Mouse (Mus musculus): ENCODE results near the gene Dus1l. TPM values are rescaled to one million over a fixed set of nuclear protein-coding genes. Genes with fewer than 3 reads are reported as not detected.

Dus1l gene
- 184 and 189 TPM in 2 replicates for polyA plus RNA-seq (2012)

DNA sequence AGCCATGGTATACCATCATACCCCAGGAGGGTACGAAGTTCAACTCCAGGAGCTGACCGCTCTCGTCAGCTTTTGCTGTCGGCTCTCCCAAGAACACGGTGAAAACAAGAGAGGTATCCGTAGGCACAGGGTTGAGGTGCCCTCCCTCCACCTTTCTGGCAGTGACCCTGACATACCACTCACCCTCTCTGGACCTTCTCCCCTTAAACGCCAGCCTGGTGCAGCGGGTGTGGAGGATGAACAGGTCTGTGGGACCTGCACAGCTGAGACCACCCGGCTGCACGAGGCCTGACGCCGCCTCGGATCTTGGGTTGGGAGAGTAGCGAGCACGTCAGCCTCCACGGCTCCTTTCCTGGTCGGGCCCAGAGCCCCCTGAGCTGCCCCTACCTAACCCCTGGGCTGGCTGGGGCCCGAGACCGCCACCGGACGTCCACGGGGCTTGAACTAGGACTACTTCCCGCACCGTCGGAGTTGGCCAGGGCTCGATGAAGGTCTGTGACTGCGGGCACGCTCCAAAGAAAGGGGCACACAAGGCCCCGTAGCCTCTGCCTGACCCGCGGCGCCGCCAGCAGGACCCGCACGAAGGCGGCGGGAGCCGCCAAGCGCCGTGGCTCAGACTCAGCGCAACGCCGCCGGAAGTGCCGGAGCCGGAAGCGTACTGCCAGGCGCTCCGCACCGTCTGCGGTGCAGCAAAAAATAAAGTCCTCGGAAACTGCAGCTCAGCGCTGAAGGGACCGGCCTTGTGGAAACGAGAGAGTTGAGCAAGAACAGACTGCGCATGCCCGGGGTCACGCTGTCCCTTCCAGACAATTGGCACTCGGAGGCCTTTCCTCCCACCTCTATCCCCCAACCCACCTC lies at the start of gene Dus1l:
TSS of gene Dus1l (minus strand) at position 648 of the 858 bp plus-strand sequence.
- TF ChIP-seq GATA1 (IDR thresholded peaks at IDR 0.05; ENCODE audit: low read length): no peak

DNA sequence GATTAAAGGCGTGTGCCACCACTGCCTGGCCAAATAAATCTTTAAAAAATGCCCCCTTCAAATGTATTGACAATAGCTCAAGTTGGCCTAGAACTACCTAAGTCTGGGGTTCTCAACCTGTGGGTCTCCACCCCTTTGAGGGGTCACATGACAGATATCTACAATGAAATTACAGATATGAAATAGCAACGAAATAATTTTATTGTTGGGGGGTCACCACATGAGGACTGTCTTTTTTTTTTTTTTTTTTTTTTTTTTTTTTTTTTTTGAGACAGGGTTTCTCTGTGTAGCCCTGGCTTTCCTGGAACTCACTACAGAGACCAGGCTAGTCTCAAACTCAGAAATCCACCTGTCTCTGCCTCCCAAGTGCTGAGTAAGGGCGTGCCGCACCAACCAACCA lies 48.1 kb upstream of the Dus1l start:
- TF ChIP-seq GATA1 (IDR thresholded peaks at IDR 0.05; ENCODE audit: low read length): no peak

DNA sequence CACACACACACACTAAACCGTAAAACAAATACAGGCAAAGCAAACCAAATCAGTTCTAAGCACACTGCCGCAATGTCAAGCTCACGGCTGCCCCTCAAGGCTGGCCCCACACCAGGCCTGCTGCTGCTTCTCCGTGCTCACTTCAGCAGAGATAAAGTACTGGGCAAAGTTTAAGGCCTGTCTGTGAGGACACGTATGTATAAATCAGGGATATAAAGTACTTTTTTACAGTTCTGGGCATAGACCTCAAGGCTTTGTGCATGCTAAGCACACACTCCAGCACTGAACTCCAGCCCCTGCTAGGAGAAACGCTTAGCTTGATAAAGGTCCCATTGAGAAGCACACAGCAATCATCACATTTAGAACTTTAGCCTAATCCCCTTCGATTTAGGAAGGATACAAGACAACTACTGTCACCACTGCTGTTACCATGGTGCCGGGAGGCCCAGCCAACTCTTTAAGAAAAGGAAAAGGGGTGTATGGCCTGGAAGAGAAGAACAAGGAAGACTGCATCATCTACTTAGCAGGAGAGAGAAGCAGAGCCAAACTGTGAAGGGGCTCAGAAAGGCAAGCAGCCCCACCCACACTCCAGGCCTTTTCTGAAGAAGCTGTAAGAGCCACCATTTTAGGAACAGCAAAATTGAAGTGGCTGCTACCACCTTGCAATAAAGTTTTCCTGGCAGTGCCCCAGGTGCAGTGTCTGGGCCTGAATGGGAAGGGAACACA lies 37.5 kb upstream of the Dus1l start:
- TF ChIP-seq GATA1 (IDR thresholded peaks at IDR 0.05; ENCODE audit: low read length): no peak

DNA sequence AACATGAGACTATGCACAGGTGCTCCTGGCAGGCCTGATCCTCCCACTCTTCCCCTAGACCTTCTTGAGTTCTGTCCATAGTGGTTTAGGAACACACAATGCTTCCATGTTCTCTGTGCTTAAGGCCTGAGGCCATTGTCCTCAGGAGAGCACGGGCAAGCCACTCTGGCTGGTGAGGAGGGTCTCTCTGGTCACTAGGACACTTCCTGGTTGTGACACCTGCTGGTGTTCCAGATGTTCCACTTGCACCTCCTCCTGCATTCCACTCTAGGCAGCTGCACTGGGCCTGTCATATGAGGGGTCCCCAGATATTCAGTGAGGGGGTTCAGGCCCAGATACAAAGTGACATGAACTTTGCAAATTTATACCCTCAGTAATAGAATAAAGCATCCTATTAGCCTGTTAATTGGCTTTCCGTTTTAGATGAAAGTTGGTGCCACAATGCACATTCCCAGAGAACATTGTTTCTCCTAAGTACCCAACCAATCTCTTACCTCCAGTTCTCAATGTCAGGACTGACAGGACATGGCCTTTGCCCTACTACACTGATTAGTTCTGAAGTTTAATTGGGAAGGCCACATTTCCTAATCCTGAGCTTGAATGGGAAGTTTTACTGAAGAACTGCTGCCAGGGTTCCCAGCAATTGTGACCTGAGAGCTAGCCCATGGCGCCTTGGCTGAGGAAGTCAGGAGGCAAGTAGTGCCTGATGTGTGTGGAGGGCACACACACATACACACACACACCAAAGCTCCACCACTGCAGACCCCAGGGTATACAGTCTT lies 35.6 kb upstream of the Dus1l start:
- TF ChIP-seq GATA1 (IDR thresholded peaks at IDR 0.05; ENCODE audit: low read length): no peak

DNA sequence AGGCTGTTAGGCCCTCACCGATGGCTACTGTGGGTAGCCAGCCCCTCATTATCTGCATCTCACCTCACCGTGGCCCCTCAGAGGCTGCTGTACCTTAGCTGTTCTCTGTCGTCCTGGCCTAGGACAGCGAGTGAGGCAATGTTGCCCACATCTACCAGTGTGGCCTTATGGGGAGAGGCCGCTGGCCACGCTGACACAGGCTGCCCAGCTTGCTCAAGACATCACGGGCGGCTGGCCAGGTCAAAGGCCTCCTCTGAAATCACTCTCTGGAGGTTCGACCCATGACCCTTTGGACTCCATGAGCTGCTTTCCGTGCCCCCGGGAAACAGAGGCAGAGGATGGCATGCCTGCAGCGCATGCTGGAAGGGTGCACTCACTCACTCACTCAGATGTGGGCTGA lies 34.5 kb upstream of the Dus1l start:
- TF ChIP-seq GATA1 (IDR thresholded peaks at IDR 0.05; ENCODE audit: low read length): no peak

DNA sequence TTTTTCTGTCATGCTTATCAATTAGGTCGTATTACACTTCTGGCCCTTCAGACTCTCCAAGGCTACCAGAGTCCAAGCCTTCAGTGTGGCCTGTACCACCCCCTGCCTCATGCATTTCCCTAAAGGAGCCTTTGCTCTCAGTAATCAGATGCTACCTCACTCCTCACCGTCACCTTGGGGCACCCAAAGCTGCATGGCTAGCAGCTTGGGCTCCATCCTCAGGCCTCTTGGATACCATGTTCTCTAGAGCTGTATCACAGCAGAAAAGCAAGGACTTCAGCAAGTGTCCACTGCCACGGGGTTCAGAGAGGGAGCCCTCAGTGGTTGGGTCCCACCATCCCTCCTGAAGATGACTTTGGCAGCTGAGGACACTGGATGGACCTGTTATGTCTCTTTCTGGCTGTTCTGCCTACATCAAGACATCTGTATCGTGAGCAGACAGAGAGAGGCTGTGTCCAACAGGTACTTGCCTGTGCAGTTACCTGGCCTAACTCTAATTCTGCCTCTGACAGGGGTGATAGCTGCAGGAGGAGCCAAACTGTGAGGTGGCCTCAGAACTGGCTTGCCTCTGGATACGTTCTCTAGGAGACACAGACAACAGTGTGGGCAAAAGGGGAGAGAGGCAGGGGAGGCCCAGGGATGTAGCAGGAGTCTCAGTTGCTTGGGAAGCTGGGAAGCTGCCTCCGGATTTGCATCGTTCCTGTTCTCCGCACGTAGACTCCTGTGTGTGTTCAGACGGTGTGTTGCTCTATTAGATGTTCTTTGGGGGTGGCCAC lies 33.7 kb upstream of the Dus1l start:
- no peak for TF ChIP-seq GATA1 (IDR thresholded peaks at IDR 0.05; ENCODE audit: low read length)

DNA sequence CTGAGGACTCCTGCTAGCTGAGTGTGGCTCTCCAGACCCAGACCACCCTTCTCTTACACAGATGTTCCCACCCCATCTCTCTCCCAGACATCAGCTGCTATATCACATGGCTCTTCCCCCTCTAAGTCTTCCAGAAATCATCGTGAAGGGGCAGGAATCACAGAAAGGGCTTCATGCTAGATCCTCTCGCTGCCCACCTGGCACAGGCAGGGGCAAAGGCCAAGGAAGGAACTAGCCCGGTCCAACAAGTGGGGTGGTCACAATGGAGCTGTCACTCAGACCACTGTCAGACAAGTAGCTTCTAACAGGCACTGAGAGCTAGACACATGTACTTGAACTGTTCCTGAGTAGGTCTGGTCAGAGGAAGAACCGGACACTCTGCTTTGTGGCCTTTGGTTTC lies 32.2 kb upstream of the Dus1l start:
- TF ChIP-seq GATA1 (IDR thresholded peaks at IDR 0.05; ENCODE audit: low read length): no peak

DNA sequence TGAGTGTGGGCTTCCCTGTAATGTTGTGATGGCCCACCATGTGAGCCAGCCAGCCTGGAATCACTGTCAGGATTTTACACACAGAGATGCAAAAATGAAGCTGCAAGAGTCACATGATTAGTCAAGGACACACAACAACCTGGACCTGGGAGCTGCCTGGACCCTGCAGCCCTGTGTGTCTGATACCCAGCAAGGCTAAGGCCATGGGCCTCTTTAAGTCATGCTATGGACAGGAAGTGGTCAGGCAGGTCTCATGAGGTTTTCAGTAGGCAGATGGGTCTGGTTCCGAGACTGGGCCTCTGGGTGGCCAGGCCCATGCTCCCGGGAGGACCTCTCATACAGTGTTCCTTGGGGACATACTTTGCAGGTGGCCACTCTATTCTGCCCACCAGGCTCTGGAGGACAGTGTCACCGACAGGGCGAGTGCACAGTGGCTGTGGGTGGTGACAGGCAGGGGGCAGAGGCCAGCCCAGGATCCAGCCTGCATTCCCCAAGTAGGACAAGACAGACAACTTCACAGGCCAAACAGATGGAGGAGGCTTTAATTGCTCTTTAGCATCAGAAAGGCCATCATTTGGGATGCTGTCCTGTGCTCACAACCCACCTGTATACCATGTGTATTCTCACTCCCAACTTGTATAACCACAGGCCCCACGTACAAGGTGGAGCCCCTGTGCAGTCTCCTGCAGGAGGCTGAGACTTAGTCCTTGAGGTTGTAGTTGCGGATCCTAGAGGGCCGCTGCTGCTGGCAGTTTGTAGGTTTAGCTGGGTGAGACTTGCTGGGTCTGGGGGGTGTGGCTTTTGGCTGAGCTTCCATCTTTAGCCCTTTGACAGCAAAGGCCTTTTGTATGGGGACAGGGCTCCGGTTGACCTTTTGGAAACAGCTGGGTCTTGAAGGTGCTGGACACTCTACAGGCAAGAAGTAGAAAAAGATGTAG lies 30.1 kb upstream of the Dus1l start:
- TF ChIP-seq GATA1 (IDR thresholded peaks at IDR 0.05; ENCODE audit: low read length): no peak

DNA sequence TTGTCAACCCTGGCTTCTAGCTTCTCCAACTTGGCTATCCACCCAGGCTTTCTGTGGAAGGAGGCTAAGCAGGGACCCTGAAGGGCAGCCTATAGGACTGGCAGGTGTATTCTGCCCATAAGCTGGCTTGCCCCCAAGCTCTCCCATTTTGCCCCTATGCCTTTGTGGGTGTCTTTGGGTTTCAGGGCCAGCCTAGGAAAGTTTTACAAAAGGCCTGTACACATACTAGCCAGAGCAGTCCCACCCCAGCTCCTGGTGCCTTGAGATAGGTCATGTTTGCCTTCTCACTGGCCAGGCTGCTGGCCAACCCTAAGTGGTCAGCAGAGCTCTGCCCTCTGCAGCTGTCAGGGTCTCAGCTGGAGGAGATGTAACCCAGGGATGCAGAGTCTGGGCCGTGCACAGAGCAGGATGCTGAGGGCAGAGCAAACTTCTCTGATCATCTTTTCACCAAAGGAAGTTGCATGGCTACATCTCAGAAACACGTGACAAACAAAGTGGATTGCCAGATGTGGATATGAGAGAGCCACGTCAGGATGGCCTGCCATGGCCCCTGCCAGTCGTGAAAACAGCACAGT lies 29.2 kb upstream of the Dus1l start:
- TF ChIP-seq GATA1 (IDR thresholded peaks at IDR 0.05; ENCODE audit: low read length): no peak

DNA sequence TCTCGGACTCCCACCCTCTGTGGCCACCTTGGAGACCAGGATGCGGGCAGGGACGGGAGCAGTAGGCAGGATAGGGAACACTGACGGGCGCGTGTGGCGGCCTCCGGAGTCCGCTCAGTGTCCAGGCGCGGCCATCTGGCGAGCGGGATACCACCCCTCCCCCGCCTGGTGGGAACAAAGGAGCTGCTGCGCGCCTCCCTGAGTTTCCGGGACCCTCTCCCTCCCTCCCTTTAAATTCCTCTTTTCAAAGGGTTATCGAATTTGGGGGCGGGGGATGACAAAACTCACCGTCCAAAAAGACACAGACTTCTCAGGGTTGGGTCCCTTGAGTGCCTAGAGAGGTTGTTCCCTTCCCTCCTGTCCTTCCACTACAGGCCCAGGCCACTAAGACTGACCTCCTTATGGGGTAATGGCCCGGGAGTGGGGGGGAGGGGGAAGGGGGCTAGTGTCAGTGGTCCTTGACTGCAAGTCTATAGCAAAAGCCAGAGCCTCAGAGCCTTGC lies 28.6 kb upstream of the Dus1l start:
- TF ChIP-seq GATA1 (IDR thresholded peaks at IDR 0.05; ENCODE audit: low read length): no peak

DNA sequence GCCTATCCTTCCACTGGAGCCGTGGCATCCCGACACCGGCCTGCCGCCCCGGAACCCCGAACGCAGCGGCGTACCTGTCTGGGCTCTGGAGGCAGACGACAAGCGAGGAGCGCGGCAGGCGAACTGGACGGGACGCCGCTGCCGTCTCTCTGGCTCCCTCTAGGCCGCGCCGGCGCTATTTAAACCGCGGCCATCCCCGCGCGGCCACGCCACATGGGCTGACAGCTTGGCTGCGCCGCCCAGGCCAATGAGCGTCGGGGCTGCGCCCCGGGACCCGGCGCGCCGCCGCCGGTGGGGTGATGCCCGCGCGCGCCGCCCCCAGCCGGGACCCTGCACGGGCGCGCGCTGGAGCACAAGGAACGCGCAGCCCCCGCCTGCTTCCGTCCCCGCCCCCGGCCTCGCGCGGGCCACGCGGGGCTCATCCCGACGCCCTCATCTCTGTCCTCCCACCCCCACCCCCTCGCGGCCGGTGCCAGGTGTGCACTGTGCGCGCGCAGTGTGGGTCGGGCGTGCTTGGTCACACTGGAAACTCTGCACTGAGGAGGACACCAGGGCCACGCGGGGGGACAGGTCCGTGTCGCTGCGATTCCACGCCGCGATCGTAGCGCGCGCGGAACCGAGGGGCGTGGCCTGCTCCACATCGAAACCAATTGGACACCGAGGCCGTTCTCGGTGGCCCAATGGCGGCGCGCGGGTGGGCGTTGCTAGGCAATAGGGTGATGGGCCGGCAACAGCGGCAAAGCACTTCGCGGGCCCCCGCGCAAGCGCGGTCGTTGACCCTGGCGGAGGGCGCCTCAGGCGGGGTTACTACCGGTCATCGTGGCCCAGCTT lies 28.0 kb upstream of the Dus1l start, which contains the start of gene Fasn:
TSS of gene Fasn (minus strand) at position 592 of the 831 bp plus-strand sequence.
- TF ChIP-seq GATA1 (IDR thresholded peaks at IDR 0.05; ENCODE audit: low read length): no peak

DNA sequence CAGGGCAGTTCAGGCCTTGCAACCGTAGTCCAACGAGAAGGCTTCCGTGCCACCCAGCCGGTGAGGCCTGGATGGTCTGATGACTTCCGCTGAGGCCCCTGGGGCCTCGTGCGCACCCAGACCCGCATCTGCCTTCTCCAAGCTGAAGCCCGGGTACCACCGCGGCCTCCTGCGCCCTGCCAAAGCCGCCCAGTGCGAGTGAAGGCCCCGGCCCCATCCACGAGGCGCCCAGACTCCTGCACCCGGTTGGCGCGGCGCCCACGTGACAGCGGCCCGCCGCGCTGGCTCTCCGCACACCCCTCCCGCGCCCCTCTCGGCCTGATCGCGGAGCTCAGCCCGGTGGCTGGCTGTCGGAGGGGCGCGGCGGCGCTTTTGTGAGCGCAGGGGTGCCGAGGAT lies 27.3 kb upstream of the Dus1l start:
- no peak for TF ChIP-seq GATA1 (IDR thresholded peaks at IDR 0.05; ENCODE audit: low read length)
